Mouse (Mus musculus): ENCODE data around the gene Iars2.

DNA sequence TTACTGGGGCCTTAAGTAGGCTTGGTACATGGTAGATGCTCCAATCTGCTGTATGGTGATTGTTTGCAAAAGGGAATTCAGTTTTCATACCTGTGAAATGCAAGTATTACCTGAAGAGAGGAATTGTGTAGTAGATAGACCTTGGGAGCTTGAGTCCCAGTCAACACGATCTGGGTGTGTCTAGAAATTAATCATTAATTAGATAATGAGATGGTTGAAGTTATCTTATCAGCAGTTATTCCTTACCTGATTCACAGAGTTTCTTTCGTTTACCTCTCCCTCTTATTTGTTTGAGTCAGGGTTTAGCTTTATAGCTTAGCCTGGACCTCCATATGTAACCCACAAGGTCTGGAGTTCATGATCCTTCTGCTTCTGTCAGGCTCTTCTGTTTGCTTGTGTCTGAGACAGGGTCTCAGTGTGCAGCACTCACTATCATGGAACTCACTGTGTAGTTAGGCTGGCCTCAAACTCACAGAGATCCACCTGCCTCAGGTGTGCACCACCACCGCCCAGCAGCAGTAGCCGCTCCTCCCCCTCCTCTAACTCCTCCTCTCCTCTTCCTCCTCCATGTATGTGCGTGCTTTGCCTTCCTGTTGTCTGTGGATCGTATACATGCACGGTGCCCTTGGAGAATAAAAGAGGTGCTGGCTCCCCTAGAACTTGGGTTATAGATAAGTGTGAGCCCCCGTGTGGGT, 58.6 kb downstream of the Iars2 start:
- no peak for TF ChIP-seq EP300 (IDR thresholded peaks at IDR 0.05)
- no peak for TF ChIP-seq CTCF (IDR thresholded peaks at IDR 0.05)
